Mouse (Mus musculus): ENCODE results near the gene Sat2. TPM values are rescaled to one million over a fixed set of nuclear protein-coding genes. Genes with fewer than 3 reads are reported as not detected.

Sat2 gene
- polyA plus RNA-seq, 1 experiment from 2014 or later: 17.5 TPM

DNA sequence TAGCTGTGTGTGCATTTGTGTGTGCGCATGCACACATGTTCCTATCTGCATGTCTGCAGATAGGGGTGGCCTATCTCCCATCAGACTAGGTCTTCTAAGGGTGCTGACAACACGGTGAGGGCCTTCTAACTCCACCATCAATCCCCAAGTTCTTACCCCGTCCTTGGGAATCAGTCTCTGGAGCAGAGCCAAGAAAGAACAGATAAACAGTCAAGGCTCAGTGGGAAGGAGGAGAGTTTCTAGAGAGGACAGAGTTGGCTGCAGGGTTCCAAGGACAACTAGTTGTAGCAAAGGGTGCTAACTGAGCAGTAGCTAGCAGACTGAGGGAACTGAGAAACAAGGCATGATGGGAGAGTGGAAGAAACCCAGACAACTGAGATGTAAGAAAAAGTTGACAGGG, 20.1 kb upstream of the Sat2 start:
- peak overlapping the region; percentile 85 for H3K27ac ChIP-seq (replicated peaks)
- no peak overlapping the region for H3K4me3 ChIP-seq
- peaks cover 69% of the 10 kb centered on the region for H3K4me1 ChIP-seq

GRCm38 (mm10) chr11:69603516-69603915, 18.3 kb upstream of the Sat2 start:
- Histone ChIP-seq H3K4me3 (no peak overlapping the region; the same call in 1 of the 2 replicates), H3K9me3 (no peaks in the 10 kb centered on the region), H3K4me1 (peaks cover 69% of the 10 kb centered on the region), H3K27ac (replicated peaks) (peak overlapping the region; percentile 84), H3K9ac (0 out of 2 replicates have a peak overlapping the region, but pooled peaks have one; percentile 92), H3K4me2 (peak overlapping the region; percentile 99), H3K36me3 (peaks cover 3% of the 10 kb centered on the region; the same call in 1 of the 2 replicates), H3K27me3 (replicated peaks) (no peaks in the 10 kb centered on the region)
- WGBS: 60% methylated on average over 8 of the region's 8 CpGs
- no peak for ATAC-seq (ENCODE audit: extremely low read depth, insufficient number of reproducible peaks, low FRiP score, low TSS enrichment)

More for the DNA sequence above, 20.1 kb upstream of the Sat2 start:
- Histone ChIP-seq H3K9me3 (no peaks in the 10 kb centered on the region), H3K4me2 (no peak overlapping the region), H3K27me3 (replicated peaks) (no peaks in the 10 kb centered on the region), H3K36me3 (peaks cover 3% of the 10 kb centered on the region; the same call in 1 of the 2 replicates), H3K9ac (no peak overlapping the region)
- ATAC-seq (ENCODE audit: extremely low read depth, insufficient number of reproducible peaks, low FRiP score, low TSS enrichment): no peak
- WGBS: 32% methylated on average over 3 of the region's 3 CpGs

DNA sequence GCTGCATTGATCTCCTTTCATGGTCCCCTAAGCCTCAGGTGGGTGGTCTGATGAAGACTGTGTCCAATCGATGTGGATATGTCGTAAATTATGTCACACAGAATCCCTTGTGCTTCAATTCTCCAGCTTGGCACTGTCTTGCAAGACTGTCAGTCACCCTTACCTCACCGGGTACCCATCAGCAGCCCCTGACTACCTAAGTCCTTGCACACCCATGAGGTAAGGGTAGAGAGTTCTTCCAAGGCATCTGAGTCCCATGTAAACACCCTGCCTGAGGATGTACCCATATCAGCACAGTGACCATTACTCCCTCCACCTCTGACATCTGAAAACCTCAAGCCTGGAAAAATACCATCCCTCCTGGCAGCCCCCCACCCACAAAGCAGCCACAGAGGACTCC, 17.5 kb upstream of the Sat2 start:
- Histone ChIP-seq H3K4me3 (peak overlapping the region; percentile 75), H3K36me3 (peaks cover 3% of the 10 kb centered on the region; the same call in 1 of the 2 replicates), H3K9ac (peak overlapping the region; percentile 92), H3K27me3 (replicated peaks) (no peaks in the 10 kb centered on the region), H3K9me3 (no peaks in the 10 kb centered on the region), H3K4me1 (peaks cover 64% of the 10 kb centered on the region), H3K4me2 (peak overlapping the region; percentile 99), H3K27ac (replicated peaks) (peak overlapping the region; percentile 84)
- no peak for ATAC-seq (ENCODE audit: extremely low read depth, insufficient number of reproducible peaks, low FRiP score, low TSS enrichment)
- WGBS: 53% methylated on average over 3 of the region's 3 CpGs

DNA sequence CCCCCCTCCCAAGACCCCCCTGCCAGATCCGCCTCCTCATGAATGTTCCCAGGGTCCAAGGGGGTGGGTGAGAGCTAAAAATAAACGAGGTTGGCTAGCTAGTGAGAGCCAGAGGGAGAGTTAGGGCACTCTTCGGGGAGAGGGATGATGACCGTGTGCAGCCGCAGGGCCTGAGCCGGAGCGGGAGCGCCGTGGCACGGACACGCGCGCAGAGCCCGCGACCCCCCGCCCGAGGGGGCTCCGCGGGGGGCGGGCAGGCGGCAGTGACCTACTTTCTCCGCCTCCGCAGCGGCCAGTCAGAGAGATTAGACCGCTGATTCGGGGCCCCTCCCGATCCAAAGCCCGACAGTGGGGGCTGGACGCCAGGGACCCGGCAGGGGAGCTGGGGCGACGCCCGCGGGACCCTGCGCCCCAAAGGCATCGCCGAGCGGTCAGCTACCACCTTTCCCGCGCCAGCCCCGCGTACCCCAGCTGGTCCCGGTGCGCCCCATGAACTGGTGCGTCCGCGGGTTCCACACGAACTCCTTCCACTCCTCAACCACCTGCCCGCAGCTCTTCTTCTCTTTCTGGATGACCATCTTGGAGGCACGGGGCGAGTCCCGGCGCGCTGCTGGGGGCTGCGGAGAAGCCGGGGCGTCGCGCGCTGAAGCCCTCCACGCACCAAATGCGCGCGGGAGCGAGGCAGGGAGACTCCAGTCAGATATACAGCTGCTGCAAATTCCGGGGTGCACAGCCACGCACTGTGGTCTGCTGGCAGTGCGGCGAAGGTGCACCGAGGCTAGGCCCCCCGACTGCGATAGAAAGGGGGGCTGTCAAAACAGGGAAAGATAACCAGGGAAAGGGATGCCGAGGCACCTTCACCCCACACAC, 16.8 kb upstream of the Sat2 start:
- WGBS: under 1% methylated on average over 71 of the region's 73 CpGs
- Histone ChIP-seq H3K4me3 (peak overlapping the region; percentile 75), H3K27ac (replicated peaks) (peak overlapping the region; percentile 84), H3K9me3 (no peaks in the 10 kb centered on the region), H3K4me1 (peaks cover 57% of the 10 kb centered on the region), H3K4me2 (peak overlapping the region; percentile 99), H3K27me3 (replicated peaks) (no peaks in the 10 kb centered on the region), H3K36me3 (peaks cover 3% of the 10 kb centered on the region; the same call in 1 of the 2 replicates), H3K9ac (peak overlapping the region; percentile 92)
- ATAC-seq (ENCODE audit: extremely low read depth, insufficient number of reproducible peaks, low FRiP score, low TSS enrichment): no peak; the same call in 1 of the 2 replicates

DNA sequence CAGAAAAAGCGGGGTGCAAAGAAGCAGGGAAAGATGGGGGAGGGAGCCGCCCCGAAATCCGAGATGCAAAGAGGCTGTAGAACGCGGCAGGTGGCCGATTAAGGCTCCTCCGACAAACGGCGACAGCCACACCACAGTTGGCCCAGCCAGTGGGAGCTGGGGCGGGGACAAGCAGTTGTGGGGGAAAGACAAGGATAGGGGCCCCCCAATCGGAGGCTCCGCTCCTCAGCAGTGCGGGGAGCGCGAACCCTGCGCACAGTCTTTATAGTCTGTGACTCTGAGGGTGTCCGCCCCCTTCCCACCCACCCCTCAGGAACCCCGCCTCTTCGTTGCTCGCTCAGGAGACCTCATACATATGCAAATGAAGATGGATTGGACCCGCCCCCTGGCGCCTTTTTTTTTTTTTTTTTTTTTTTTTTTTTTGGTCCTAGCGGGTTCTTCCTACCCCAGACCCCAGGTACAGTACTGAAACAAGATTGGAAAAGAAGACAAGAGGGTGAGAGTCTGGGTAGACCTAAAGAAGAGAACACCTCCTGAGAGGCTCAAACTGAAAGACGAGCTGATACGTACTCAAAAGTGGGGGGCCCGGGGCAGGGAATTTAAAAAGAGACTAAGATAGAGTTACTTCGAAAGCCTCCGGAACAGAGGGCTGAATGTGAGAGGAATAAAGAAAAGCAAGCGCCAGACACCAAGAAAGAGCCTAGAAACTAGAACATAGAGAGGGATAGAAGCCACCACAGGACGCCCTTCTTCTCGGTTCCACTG, 15.9 kb upstream of the Sat2 start, which contains the start of gene Atp1b2:
TSS of gene Atp1b2 (minus strand) at position 217 of the 765 bp plus-strand sequence.
- Histone ChIP-seq H3K4me3 (peak within 1 kb of the TSS; percentile 75), H3K27me3 (replicated peaks) (no peaks in the 10 kb centered on the region), H3K4me2 (peak within 1 kb of the TSS; percentile 99), H3K27ac (replicated peaks) (peak within 1 kb of the TSS; percentile 84), H3K9ac (peak within 1 kb of the TSS; percentile 92), H3K36me3 (peaks cover 3% of the 10 kb centered on the region; the same call in 1 of the 2 replicates), H3K4me1 (peaks cover 52% of the 10 kb centered on the region), H3K9me3 (no peaks in the 10 kb centered on the region)
- ATAC-seq (ENCODE audit: extremely low read depth, insufficient number of reproducible peaks, low FRiP score, low TSS enrichment): peak; percentile 82
- WGBS: 2% methylated on average over 32 of the region's 32 CpGs

DNA sequence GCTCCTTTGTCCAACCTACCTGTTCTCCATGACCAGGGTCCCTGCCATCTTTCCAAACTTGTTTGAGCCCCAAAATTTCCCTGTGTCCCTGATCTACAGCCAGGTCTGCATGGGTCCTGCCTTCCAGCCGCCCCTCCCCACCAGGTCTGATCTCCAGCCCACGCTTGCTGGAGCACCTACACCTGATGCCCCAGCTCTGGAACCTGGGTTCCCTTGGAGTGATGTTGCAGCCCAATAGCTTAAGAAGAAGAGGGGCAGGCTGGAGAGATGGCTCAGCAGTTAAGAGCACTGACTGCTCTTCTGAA, 15.4 kb upstream of the Sat2 start:
- H3K27ac ChIP-seq (replicated peaks): peak overlapping the region; percentile 50; the same call in 1 of the 2 replicates
- WGBS: 67% methylated on average over 2 of the region's 2 CpGs

DNA sequence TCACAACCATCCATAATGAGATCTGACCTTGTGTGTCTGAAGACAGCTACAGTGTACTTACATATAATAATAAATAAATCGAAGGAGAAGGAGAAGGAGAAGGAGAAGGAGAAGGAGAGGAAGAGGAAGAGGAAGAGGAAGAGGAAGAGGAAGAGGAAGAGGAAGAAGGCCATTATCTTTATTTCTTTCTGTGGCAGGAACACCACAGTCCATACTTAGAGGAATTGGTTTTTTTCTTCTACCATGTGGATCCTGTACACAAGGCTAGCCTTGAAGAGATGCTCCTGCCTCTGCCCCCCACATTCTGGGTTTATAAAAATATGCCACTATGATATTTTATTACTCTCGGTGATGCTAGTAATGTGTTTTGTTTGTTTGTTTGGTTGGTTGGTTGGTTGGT, 15.0 kb upstream of the Sat2 start:
- Histone ChIP-seq H3K9ac (no peak overlapping the region), H3K4me1 (peaks cover 45% of the 10 kb centered on the region), H3K9me3 (no peaks in the 10 kb centered on the region), H3K27ac (replicated peaks) (no peak overlapping the region), H3K36me3 (peaks cover 3% of the 10 kb centered on the region; the same call in 1 of the 2 replicates), H3K27me3 (replicated peaks) (no peaks in the 10 kb centered on the region), H3K4me2 (no peak overlapping the region), H3K4me3 (no peak overlapping the region)
- no peak for ATAC-seq (ENCODE audit: extremely low read depth, insufficient number of reproducible peaks, low FRiP score, low TSS enrichment)
- 76% methylated on average over 2 of the region's 2 CpGs for WGBS

More for the DNA sequence above, 15.4 kb upstream of the Sat2 start:
- H3K27me3 ChIP-seq (replicated peaks): no peaks in the 10 kb centered on the region
- H3K4me1 ChIP-seq: peaks cover 49% of the 10 kb centered on the region
- H3K4me3 ChIP-seq: peak overlapping the region; percentile 75
- H3K9ac ChIP-seq: peak overlapping the region; percentile 75
- peaks cover 3% of the 10 kb centered on the region; the same call in 1 of the 2 replicates for H3K36me3 ChIP-seq
- no peaks in the 10 kb centered on the region for H3K9me3 ChIP-seq
- no peak for ATAC-seq (ENCODE audit: extremely low read depth, insufficient number of reproducible peaks, low FRiP score, low TSS enrichment)
- peak overlapping the region; percentile 99 for H3K4me2 ChIP-seq

- H3K27ac ChIP-seq (replicated peaks): no peak overlapping the region
- 73% methylated on average over 3 of the region's 3 CpGs for WGBS
- ATAC-seq (ENCODE audit: extremely low read depth, insufficient number of reproducible peaks, low FRiP score, low TSS enrichment): no peak
Measured at GRCm38 (mm10) chr11:69608525-69608924, 13.3 kb upstream of the Sat2 start.

DNA sequence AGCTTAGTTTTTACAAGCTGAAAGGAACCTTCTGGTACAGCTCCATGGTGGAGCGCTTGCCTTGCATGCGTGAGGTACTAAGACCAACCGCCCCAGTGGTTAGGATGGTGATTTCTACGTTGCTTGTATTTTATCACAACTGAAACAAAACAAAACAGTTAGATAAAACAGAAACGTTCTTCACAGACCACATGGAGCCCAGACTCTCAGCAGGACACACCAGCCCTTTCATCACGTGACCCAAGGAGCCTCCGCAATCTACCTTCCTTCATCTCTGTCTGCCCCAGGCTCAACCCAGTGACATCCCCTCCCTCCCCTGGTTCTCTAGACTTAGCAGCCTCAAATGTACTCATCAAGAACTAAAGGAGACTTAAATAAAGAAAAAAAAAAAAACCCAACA, 12.4 kb upstream of the Sat2 start:
- Histone ChIP-seq H3K9ac (no peak overlapping the region), H3K36me3 (no peaks in the 10 kb centered on the region), H3K4me2 (no peak overlapping the region), H3K4me1 (peaks cover 27% of the 10 kb centered on the region), H3K9me3 (no peaks in the 10 kb centered on the region), H3K4me3 (no peak overlapping the region), H3K27me3 (replicated peaks) (no peaks in the 10 kb centered on the region), H3K27ac (replicated peaks) (no peak overlapping the region)
- no peak for ATAC-seq (ENCODE audit: extremely low read depth, insufficient number of reproducible peaks, low FRiP score, low TSS enrichment)
- 48% methylated on average over 7 of the region's 7 CpGs for WGBS

More at GRCm38 (mm10) chr11:69608525-69608924, 13.3 kb upstream of the Sat2 start:
- H3K9me3 ChIP-seq: no peaks in the 10 kb centered on the region
- H3K4me1 ChIP-seq: peaks cover 32% of the 10 kb centered on the region
- H3K4me3 ChIP-seq: no peak overlapping the region
- H3K27me3 ChIP-seq (replicated peaks): no peaks in the 10 kb centered on the region
- no peak overlapping the region for H3K9ac ChIP-seq
- H3K36me3 ChIP-seq: no peaks in the 10 kb centered on the region
- H3K4me2 ChIP-seq: no peak overlapping the region

- 41% methylated on average over 4 of the region's 4 CpGs for WGBS
- H3K9me3 ChIP-seq: no peaks in the 10 kb centered on the region
- peaks cover 11% of the 10 kb centered on the region; the same call in 1 of the 2 replicates for H3K27me3 ChIP-seq (replicated peaks)
- H3K4me3 ChIP-seq: no peak overlapping the region
- no peak overlapping the region for H3K4me2 ChIP-seq
- H3K9ac ChIP-seq: peak overlapping the region; percentile 24; the same call in 1 of the 2 replicates
- no peak overlapping the region for H3K27ac ChIP-seq (replicated peaks)
- no peaks in the 10 kb centered on the region for H3K36me3 ChIP-seq
- no peak for ATAC-seq (ENCODE audit: extremely low read depth, insufficient number of reproducible peaks, low FRiP score, low TSS enrichment)
- H3K4me1 ChIP-seq: peaks cover 17% of the 10 kb centered on the region
Measured at GRCm38 (mm10) chr11:69610899-69611298, 10.9 kb upstream of the Sat2 start.

All from heart, embryonic 13.5 days (tissue).